Mouse (Mus musculus) MEL (cell line): Measurements from ENCODE around the gene Lrrc23. TPM values are rescaled to one million over a fixed set of nuclear protein-coding genes. Genes with fewer than 3 reads are reported as not detected.
A peak's percentile ranks its signal among the peaks of the same experiment; 100 is the strongest.

Source experiments
- DNase-seq: peaks from one replicate; pipeline ENCODE4 v3.0.0; 2011; ENCODE audit warnings: low read depth, low spot score
- H3K27ac ChIP-seq: 2 replicates; pipeline ENCODE4 v1.5.1; 2012; ENCODE audit warnings: low read depth, mild to moderate bottlenecking, control low read depth, low read length, moderate library complexity; ENCODE audit not compliant: control insufficient read depth
- H3K27me3 ChIP-seq, 2 experiments: fragments of 150-350 bp in 1 of 2; sonication (generic) in 1 of 2; 2 replicates each; pipeline ENCODE4 v1.6.1; 2012; ENCODE audit warnings: low read length in 2 of 2, mild to moderate bottlenecking in 2 of 2, improper control_type of control experiment in 1 of 2, moderate library complexity in 1 of 2; ENCODE audit not compliant: insufficient read depth in 2 of 2, control insufficient read depth in 1 of 2
- H3K36me3 ChIP-seq, 2 experiments: 2 replicates each; pipeline ENCODE4 v1.6.1; 2012 to 2014; ENCODE audit warnings: low read length in 2 of 2, improper control_type of control experiment in 1 of 2, inconsistent platforms in 1 of 2, mild to moderate bottlenecking in 1 of 2; ENCODE audit not compliant: insufficient read depth in 2 of 2, control insufficient read depth in 1 of 2
- H3K4me1 ChIP-seq, 2 experiments: fragments of 150-350 bp in 1 of 2; sonication (generic) in 1 of 2; 2 replicates each; pipeline ENCODE4 v1.6.1; 2012; ENCODE audit warnings: low read length in 2 of 2, improper control_type of control experiment in 1 of 2, mild to moderate bottlenecking in 1 of 2; ENCODE audit not compliant: insufficient read depth in 2 of 2, control insufficient read depth in 1 of 2
- H3K4me3 ChIP-seq, 2 experiments: fragments of 150-350 bp in 1 of 2; sonication (generic) in 1 of 2; 2 replicates each; pipeline ENCODE4 v1.5.1; 2012; ENCODE audit warnings: low read depth in 2 of 2, low read length in 2 of 2, mild to moderate bottlenecking in 2 of 2, moderate library complexity in 2 of 2, control low read depth in 1 of 2, improper control_type of control experiment in 1 of 2; ENCODE audit not compliant: control insufficient read depth in 1 of 2, insufficient read depth in 1 of 2
- H3K79me2 ChIP-seq: 2 replicates; pipeline ENCODE4 v1.6.1; 2012; ENCODE audit warnings: mild to moderate bottlenecking, low read length, moderate library complexity; ENCODE audit not compliant: control insufficient read depth, poor library complexity, insufficient read depth
- H3K9ac ChIP-seq: 2 replicates; pipeline ENCODE4 v1.6.1; 2012; ENCODE audit warnings: low read depth, mild to moderate bottlenecking, control low read depth, low read length, moderate library complexity; ENCODE audit not compliant: control insufficient read depth, poor library complexity, severe bottlenecking
- H3K9me3 ChIP-seq: fragments of 150-350 bp; sonication (generic); replicated peaks from 2 replicates; pipeline ENCODE4 v1.6.1; 2012; ENCODE audit warnings: mild to moderate bottlenecking, low read length, improper control_type of control experiment, moderate library complexity; ENCODE audit not compliant: insufficient read depth
- E2F4 ChIP-seq: IDR thresholded peaks from 2 replicates; pipeline ENCODE4 v1.6.1; 2011; ENCODE audit warnings: low read depth, low read length, improper control_type of control experiment, borderline replicate concordance
- ELF1 ChIP-seq: IDR thresholded peaks from 2 replicates; pipeline ENCODE4 v1.6.1; 2014; ENCODE audit warnings: low read depth, mild to moderate bottlenecking, inconsistent platforms, low read length, improper control_type of control experiment, moderate library complexity
- GATA1 ChIP-seq: IDR thresholded peaks from 2 replicates; pipeline ENCODE4 v1.6.1; 2011; ENCODE audit warnings: low read depth, low read length, improper control_type of control experiment
- HCFC1 ChIP-seq: IDR thresholded peaks from 2 replicates; pipeline ENCODE4 v1.6.1; 2012; ENCODE audit warnings: low read depth, mild to moderate bottlenecking, inconsistent platforms, low read length, improper control_type of control experiment, moderate library complexity
- KAT2A ChIP-seq: conservative IDR thresholded peaks from 2 replicates; pipeline ENCODE4 v1.6.1; 2012; ENCODE audit warnings: low read depth, low read length, improper control_type of control experiment, inconsistent platforms
- MAFK ChIP-seq: IDR thresholded peaks from 2 replicates; pipeline ENCODE4 v1.6.1; 2011; ENCODE audit warnings: low read depth, mild to moderate bottlenecking, low read length, improper control_type of control experiment, borderline replicate concordance
- MAX ChIP-seq: IDR thresholded peaks from 2 replicates; pipeline ENCODE4 v1.6.1; 2011; ENCODE audit warnings: low read length, improper control_type of control experiment
- MXI1 ChIP-seq: IDR thresholded peaks from 2 replicates; pipeline ENCODE4 v1.6.1; 2011; ENCODE audit warnings: mild to moderate bottlenecking, low read depth, low read length, improper control_type of control experiment
- NELFE ChIP-seq: IDR thresholded peaks from 2 replicates; pipeline ENCODE4 v1.6.1; 2011; ENCODE audit warnings: low read depth, low read length, improper control_type of control experiment
- NRF1 ChIP-seq: IDR thresholded peaks from 2 replicates; pipeline ENCODE4 v1.6.1; 2014; ENCODE audit warnings: low read depth, mild to moderate bottlenecking, inconsistent platforms, low read length, improper control_type of control experiment, moderate library complexity; ENCODE audit not compliant: poor library complexity, insufficient read depth, severe bottlenecking
- POLR2AphosphoS2 ChIP-seq: IDR thresholded peaks from 2 replicates; pipeline ENCODE4 v1.6.1; 2011; ENCODE audit warnings: low read length, improper control_type of control experiment
- RCOR1 ChIP-seq: IDR thresholded peaks from 2 replicates; pipeline ENCODE4 v1.6.1; 2012; ENCODE audit warnings: low read depth, mild to moderate bottlenecking, inconsistent platforms, low read length, improper control_type of control experiment
- ZMIZ1 ChIP-seq: IDR thresholded peaks from 2 replicates; pipeline ENCODE4 v1.6.1; 2012; ENCODE audit warnings: low read depth, mild to moderate bottlenecking, inconsistent platforms, low read length, improper control_type of control experiment, moderate library complexity
- ZNF384 ChIP-seq: IDR thresholded peaks from 2 replicates; pipeline ENCODE4 v1.6.1; 2012; ENCODE audit warnings: low read depth, mild to moderate bottlenecking, inconsistent platforms, low read length, improper control_type of control experiment
- polyA plus RNA-seq, 2 experiments: library from polyadenylated mRNA; stranded (reverse) in 1 of 2; unstranded in 1 of 2; fragments of >175 nt in 1 of 2; fragments of >200 nt in 1 of 2; gene quantifications; 2 replicates each; pipeline versions ENCODE4 v1.2.1 to v1.2.4; 2012; ENCODE audit warnings: low replicate concordance in 2 of 2, low read depth in 1 of 2; ENCODE audit not compliant: insufficient read length in 2 of 2, insufficient read depth in 1 of 2, missing spikeins in 1 of 2
- total RNA-seq: library from RNA; depleted of rRNA; stranded (reverse); fragments of 300-350 nt; gene quantifications from 2 replicates; pipeline ENCODE4 v1.2.3, GENCODE M21; 2012

Gene Lrrc23
- total and polyA plus RNA-seq, 3 experiments, result 0.11 TPM; not detected in 2

DNA sequence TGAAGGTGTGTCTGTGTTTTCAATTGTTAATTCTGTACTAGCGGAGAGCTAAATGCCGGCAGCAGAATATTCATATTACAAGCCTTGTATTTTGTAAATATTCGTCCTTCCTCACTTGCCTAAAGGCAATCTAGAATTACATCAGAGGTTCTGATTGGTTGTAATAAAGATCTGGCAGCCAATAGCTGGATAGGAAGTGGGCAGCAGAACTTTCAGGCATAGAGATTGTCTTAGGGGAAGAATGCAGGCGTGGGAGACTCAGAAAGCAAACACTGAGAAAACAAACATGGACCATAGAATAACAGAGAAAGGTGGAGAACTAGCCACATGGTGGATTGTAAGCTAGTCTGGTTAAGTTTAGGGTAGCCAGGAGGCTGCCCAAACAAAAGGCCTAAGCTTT lies 10.6 kb upstream of the Lrrc23 start (continued):
- peak; percentile 46; the same call in 1 of the 2 replicates for TF ChIP-seq MXI1
- no peak for TF ChIP-seq ZNF384
- peak; percentile 60 for TF ChIP-seq ELF1
- TF ChIP-seq NELFE, result no peak
- TF ChIP-seq MAFK, result no peak
- TF ChIP-seq GATA1, result no peak
- TF ChIP-seq E2F4, result no peak
- TF ChIP-seq RCOR1, result no peak

DNA sequence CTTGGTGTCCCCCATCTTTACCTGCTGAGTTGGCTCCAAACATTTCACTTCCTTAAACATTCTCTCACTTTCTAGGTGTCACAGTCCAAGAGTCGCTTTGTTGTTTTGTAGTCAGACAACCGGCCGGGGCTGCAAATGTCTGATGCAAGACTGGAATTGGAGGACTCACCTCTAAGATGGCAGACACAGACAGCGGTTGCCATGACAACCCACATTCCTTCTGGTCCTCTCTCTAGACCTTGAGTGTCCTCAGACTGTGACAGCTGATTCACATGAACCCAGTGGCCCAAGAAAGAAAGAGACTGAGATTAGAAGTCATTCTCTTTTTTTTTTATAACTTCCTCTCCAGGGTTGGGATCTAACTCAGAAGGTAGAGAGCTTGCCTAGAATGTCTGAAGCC lies 10.0 kb upstream of the Lrrc23 start:
- DNase-seq, result peak; percentile 34
- H3K36me3 ChIP-seq, result peaks cover 0 to 9% of the 10 kb centered on the region in 2 experiments; a peak in 2 of 4 replicates

GRCm38 (mm10) chr6:124787722-124788121 lies 8.2 kb upstream of the Lrrc23 start:
- Histone ChIP-seq H3K9me3 (no peaks in the 10 kb centered on the region), H3K4me3 (no peak overlapping the region), H3K36me3 (peaks cover 0 to 9% of the 10 kb centered on the region in 2 experiments; a peak in 2 of 4 replicates), H3K79me2 (no peaks in the 10 kb centered on the region; the same call in 1 of the 2 replicates), H3K4me1 (peaks cover 5 to 9% of the 10 kb centered on the region in 2 experiments), H3K27me3 (no peaks in the 10 kb centered on the region), H3K9ac (no peak overlapping the region), H3K27ac (no peak overlapping the region)
- no peak for TF ChIP-seq ELF1
- TF ChIP-seq KAT2A, result no peak
- TF ChIP-seq MAFK, result no peak
- no peak for TF ChIP-seq NRF1
- TF ChIP-seq NELFE, result no peak
- TF ChIP-seq ZMIZ1, result no peak
- DNase-seq, result no peak

More for the DNA sequence above, 10.0 kb upstream of the Lrrc23 start:
- H3K27ac ChIP-seq, result peak overlapping the region; percentile 16; the same call in 1 of the 2 replicates
- no peak for TF ChIP-seq POLR2AphosphoS2
- TF ChIP-seq MAX, result peak; percentile 24; the same call in 1 of the 2 replicates
- TF ChIP-seq ZNF384, result peak; percentile 67
- TF ChIP-seq HCFC1, result 0 out of 2 replicates have a peak, but pooled peaks have one; percentile 3
- peak overlapping the region; percentile 40 to 62 for H3K4me3 ChIP-seq
- no peaks in the 10 kb centered on the region for H3K9me3 ChIP-seq
- H3K4me1 ChIP-seq, result peaks cover 5 to 9% of the 10 kb centered on the region in 2 experiments
- no peaks in the 10 kb centered on the region; the same call in 1 of the 2 replicates for H3K79me2 ChIP-seq
- peak overlapping the region; percentile 47 for H3K9ac ChIP-seq
- peaks cover 1 to 2% of the 10 kb centered on the region in 2 experiments; a peak in 2 of 4 replicates for H3K27me3 ChIP-seq
